Mouse (Mus musculus) embryonic fibroblast, embryonic 13.5 days (primary cell): ENCODE measurements around the gene Acer3.

ENCODE experiments used
- CTCF ChIP-seq: IDR thresholded peaks from 2 replicates; pipeline ENCODE4 v1.5.1; 2011; ENCODE audit warnings: mild to moderate bottlenecking, control low read depth, low read length, moderate library complexity, borderline replicate concordance; ENCODE audit not compliant: insufficient read depth
- POLR2A ChIP-seq: IDR thresholded peaks from 2 replicates; pipeline ENCODE4 v1.6.1; 2011; ENCODE audit warnings: low read depth, mild to moderate bottlenecking, control low read depth, low read length, moderate library complexity

GRCm38 (mm10) chr7:98332678-98333397 is 11.8 kb upstream of the Acer3 start:
- no peak for TF ChIP-seq POLR2A
- TF ChIP-seq CTCF = no peak
